Mouse (Mus musculus): ENCODE measurements around the gene Ptprg. TPM values are rescaled to one million over a fixed set of nuclear protein-coding genes. Genes with fewer than 3 reads are reported as not detected.

The Ptprg gene
- polyA plus RNA-seq, 1 experiment = 21.7 TPM

GRCm38 (mm10) chr14:11688142-11688541 is 134.8 kb downstream of the Ptprg start:
- no peak for TF ChIP-seq POLR2A (IDR thresholded peaks at IDR 0.05; ENCODE audit: low read depth, low read length)
- WGBS = 81% methylated on average over 6 of the region's 6 CpGs
- H3K27ac ChIP-seq (ENCODE audit: insufficient read depth, low read depth, low read length) = no peak overlapping the region
- H3K4me3 ChIP-seq (ENCODE audit: low read depth, low read length) = no peak overlapping the region
- peaks cover 4% of the 10 kb centered on the region; the same call in 1 of the 2 replicates for H3K4me1 ChIP-seq (ENCODE audit: control insufficient read depth, insufficient read depth, insufficient read length, low read length)
- H3K27me3 ChIP-seq (ENCODE audit: control insufficient read depth, insufficient read depth, low read length) = no peaks in the 10 kb centered on the region
- H3K36me3 ChIP-seq (ENCODE audit: control insufficient read depth, insufficient read depth, low read length) = no peaks in the 10 kb centered on the region

- Histone ChIP-seq H3K4me3 (ENCODE audit: low read depth, low read length) (no peak overlapping the region), H3K4me1 (ENCODE audit: control insufficient read depth, insufficient read depth, insufficient read length, low read length) (peaks cover 4% of the 10 kb centered on the region; the same call in 1 of the 2 replicates), H3K36me3 (ENCODE audit: control insufficient read depth, insufficient read depth, low read length) (no peaks in the 10 kb centered on the region), H3K27ac (ENCODE audit: insufficient read depth, low read depth, low read length) (no peak overlapping the region), H3K27me3 (ENCODE audit: control insufficient read depth, insufficient read depth, low read length) (no peaks in the 10 kb centered on the region)
- no peak for TF ChIP-seq CTCF (IDR thresholded peaks at IDR 0.05; ENCODE audit: extremely low read depth, insufficient read length, insufficient replicate concordance, low read depth, low read length)
- TF ChIP-seq POLR2A (IDR thresholded peaks at IDR 0.05; ENCODE audit: low read depth, low read length) = no peak
- WGBS = 91% methylated on average over 1 of the region's 1 CpGs
These were observed 136.7 kb downstream of the Ptprg start for GRCm38 (mm10) chr14:11690066-11690465.

GRCm38 (mm10) chr14:11691531-11691930 is 138.2 kb downstream of the Ptprg start:
- WGBS = 83% methylated on average over 3 of the region's 3 CpGs
- TF ChIP-seq POLR2A (IDR thresholded peaks at IDR 0.05; ENCODE audit: low read depth, low read length) (no peak), CTCF (IDR thresholded peaks at IDR 0.05; ENCODE audit: extremely low read depth, insufficient read length, insufficient replicate concordance, low read depth, low read length) (no peak)
- Histone ChIP-seq H3K4me3 (ENCODE audit: low read depth, low read length) (no peak overlapping the region), H3K36me3 (ENCODE audit: control insufficient read depth, insufficient read depth, low read length) (no peaks in the 10 kb centered on the region), H3K4me1 (ENCODE audit: control insufficient read depth, insufficient read depth, insufficient read length, low read length) (peaks cover 4% of the 10 kb centered on the region; the same call in 1 of the 2 replicates), H3K27me3 (ENCODE audit: control insufficient read depth, insufficient read depth, low read length) (no peaks in the 10 kb centered on the region), H3K27ac (ENCODE audit: insufficient read depth, low read depth, low read length) (no peak overlapping the region)

GRCm38 (mm10) chr14:11698880-11699279 is 145.5 kb downstream of the Ptprg start:
- Histone ChIP-seq H3K4me3 (ENCODE audit: low read depth, low read length) (no peak overlapping the region), H3K4me1 (ENCODE audit: control insufficient read depth, insufficient read depth, insufficient read length, low read length) (no peaks in the 10 kb centered on the region), H3K27me3 (ENCODE audit: control insufficient read depth, insufficient read depth, low read length) (no peaks in the 10 kb centered on the region), H3K36me3 (ENCODE audit: control insufficient read depth, insufficient read depth, low read length) (no peaks in the 10 kb centered on the region), H3K27ac (ENCODE audit: insufficient read depth, low read depth, low read length) (no peak overlapping the region)
- TF ChIP-seq POLR2A (IDR thresholded peaks at IDR 0.05; ENCODE audit: low read depth, low read length) = no peak
- TF ChIP-seq CTCF (IDR thresholded peaks at IDR 0.05; ENCODE audit: extremely low read depth, insufficient read length, insufficient replicate concordance, low read depth, low read length) = no peak
- WGBS = 72% methylated on average over 4 of the region's 4 CpGs

GRCm38 (mm10) chr14:11699654-11700053 is 146.3 kb downstream of the Ptprg start:
- Histone ChIP-seq H3K36me3 (ENCODE audit: control insufficient read depth, insufficient read depth, low read length) (no peaks in the 10 kb centered on the region), H3K27ac (ENCODE audit: insufficient read depth, low read depth, low read length) (no peak overlapping the region), H3K27me3 (ENCODE audit: control insufficient read depth, insufficient read depth, low read length) (no peaks in the 10 kb centered on the region), H3K4me3 (ENCODE audit: low read depth, low read length) (no peak overlapping the region), H3K4me1 (ENCODE audit: control insufficient read depth, insufficient read depth, insufficient read length, low read length) (no peaks in the 10 kb centered on the region)
- TF ChIP-seq POLR2A (IDR thresholded peaks at IDR 0.05; ENCODE audit: low read depth, low read length) (no peak), CTCF (IDR thresholded peaks at IDR 0.05; ENCODE audit: extremely low read depth, insufficient read length, insufficient replicate concordance, low read depth, low read length) (no peak)
- WGBS = 94% methylated on average over 2 of the region's 2 CpGs

GRCm38 (mm10) chr14:11701516-11702249 is 148.4 kb downstream of the Ptprg start:
- no peaks in the 10 kb centered on the region for H3K27me3 ChIP-seq (ENCODE audit: control insufficient read depth, insufficient read depth, low read length)
- H3K4me3 ChIP-seq (ENCODE audit: low read depth, low read length) = no peak overlapping the region
- TF ChIP-seq CTCF (IDR thresholded peaks at IDR 0.05; ENCODE audit: extremely low read depth, insufficient read length, insufficient replicate concordance, low read depth, low read length) (no peak), POLR2A (IDR thresholded peaks at IDR 0.05; ENCODE audit: low read depth, low read length) (no peak)
- 77% methylated on average over 9 of the region's 9 CpGs for WGBS
- H3K27ac ChIP-seq (ENCODE audit: insufficient read depth, low read depth, low read length) = no peak overlapping the region
- no peaks in the 10 kb centered on the region for H3K36me3 ChIP-seq (ENCODE audit: control insufficient read depth, insufficient read depth, low read length)
- no peaks in the 10 kb centered on the region for H3K4me1 ChIP-seq (ENCODE audit: control insufficient read depth, insufficient read depth, insufficient read length, low read length)

GRCm38 (mm10) chr14:11702770-11703477 is 149.6 kb downstream of the Ptprg start:
- Histone ChIP-seq H3K4me1 (ENCODE audit: control insufficient read depth, insufficient read depth, insufficient read length, low read length) (no peaks in the 10 kb centered on the region), H3K27me3 (ENCODE audit: control insufficient read depth, insufficient read depth, low read length) (no peaks in the 10 kb centered on the region), H3K4me3 (ENCODE audit: low read depth, low read length) (no peak overlapping the region), H3K27ac (ENCODE audit: insufficient read depth, low read depth, low read length) (no peak overlapping the region), H3K36me3 (ENCODE audit: control insufficient read depth, insufficient read depth, low read length) (no peaks in the 10 kb centered on the region)
- 87% methylated on average over 11 of the region's 11 CpGs for WGBS
- TF ChIP-seq CTCF (IDR thresholded peaks at IDR 0.05; ENCODE audit: extremely low read depth, insufficient read length, insufficient replicate concordance, low read depth, low read length) (no peak), POLR2A (IDR thresholded peaks at IDR 0.05; ENCODE audit: low read depth, low read length) (no peak)

Measured in small intestine, adult 2 months (tissue).